Mouse (Mus musculus): Measurements from ENCODE around the gene Nr2f2.

DNA sequence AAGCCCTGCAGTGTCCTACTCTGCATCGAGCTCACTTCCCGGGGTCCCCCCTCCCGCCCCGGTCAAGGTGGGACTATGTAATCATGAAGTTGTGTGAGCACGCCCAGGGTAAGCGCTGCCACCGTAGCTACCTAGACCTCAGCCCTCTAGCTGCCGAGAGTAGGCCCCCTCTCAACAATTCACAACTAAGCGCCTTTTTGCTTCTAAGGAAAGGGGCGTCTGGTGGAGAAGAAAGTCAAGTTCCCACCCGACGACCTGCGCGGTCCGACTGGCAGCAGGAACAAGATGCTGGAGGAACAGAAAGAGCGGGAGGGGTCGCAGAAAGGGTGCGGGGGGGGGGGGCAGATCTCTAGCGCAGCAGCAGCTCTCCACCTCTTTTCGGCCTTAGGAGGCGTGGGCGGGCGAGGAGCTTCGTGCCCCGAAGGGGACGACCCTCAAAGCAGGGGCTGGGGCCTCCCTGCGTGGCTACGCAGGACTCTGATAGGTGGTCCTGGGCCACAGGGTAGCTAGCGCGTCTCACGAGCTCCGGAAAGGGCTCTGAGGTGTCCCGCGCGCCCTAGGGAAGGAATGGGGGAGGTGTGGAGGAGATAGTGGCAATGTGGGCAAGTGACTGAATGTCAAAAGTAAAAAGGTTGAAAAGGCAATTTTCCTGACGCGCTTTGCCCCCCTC is 2.7 kb upstream of the Nr2f2 start:
- no peak for TF ChIP-seq CTCF (IDR thresholded peaks at IDR 0.05; ENCODE audit: control insufficient read depth, insufficient read depth, insufficient read length)
- no peak for TF ChIP-seq MAX (IDR thresholded peaks at IDR 0.05)
- no peak for TF ChIP-seq USF1 (IDR thresholded peaks at IDR 0.05; ENCODE audit: low read depth)

Data from C2C12 (cell line).